Mouse (Mus musculus) lung, embryonic 16.5 days (tissue): Measurements from ENCODE around the gene Gm10134. TPM values are rescaled to one million over a fixed set of nuclear protein-coding genes. Genes with fewer than 3 reads are reported as not detected.
A peak's percentile ranks its signal among the peaks of the same experiment; 100 is the strongest.

Experiments
- ATAC-seq: fragments of 200-750 bp; cut with Nextera tagmentation; 2 replicates; pipeline ENCODE4 v1.8.0; 2017; ENCODE audit warnings: low read depth, mild to moderate bottlenecking, moderate library complexity
- H3K27ac ChIP-seq: fragments of 300-500 bp; sonication (generic); 2 replicates; pipeline ENCODE4 v1.5.1; 2014; ENCODE audit warnings: mild to moderate bottlenecking, control low read depth, low read length
- H3K27me3 ChIP-seq: fragments of 300-500 bp; sonication (generic); 2 replicates; pipeline ENCODE4 v1.6.1; 2014; ENCODE audit warnings: low read depth, low read length, mixed read lengths; ENCODE audit not compliant: control insufficient read depth, insufficient read depth
- H3K36me3 ChIP-seq: fragments of 300-500 bp; sonication (generic); 2 replicates; pipeline ENCODE4 v1.6.1; 2014; ENCODE audit warnings: low read length; ENCODE audit not compliant: control insufficient read depth, insufficient read depth
- H3K4me1 ChIP-seq: fragments of 300-500 bp; sonication (generic); replicated peaks from 2 replicates; pipeline ENCODE4 v1.6.1; 2014; ENCODE audit warnings: low read length, mixed read lengths; ENCODE audit not compliant: control insufficient read depth, insufficient read depth
- H3K4me2 ChIP-seq: fragments of 300-500 bp; sonication (generic); 2 replicates; pipeline ENCODE4 v1.6.1; 2014; ENCODE audit warnings: low read depth, low read length, control low read depth
- H3K4me3 ChIP-seq: fragments of 300-500 bp; sonication (generic); 2 replicates; pipeline ENCODE4 v1.5.1; 2014; ENCODE audit warnings: mild to moderate bottlenecking, low read length, control low read depth
- H3K9ac ChIP-seq: fragments of 300-500 bp; sonication (generic); 2 replicates; pipeline ENCODE4 v1.6.1; 2014; ENCODE audit warnings: low read length, control low read depth
- H3K9me3 ChIP-seq: fragments of 300-500 bp; sonication (generic); 2 replicates; pipeline ENCODE4 v1.6.1; 2016; ENCODE audit warnings: low read length; ENCODE audit not compliant: control insufficient read depth
- WGBS: fragments of 180-500 bp; shearing (Covaris S2); extraction: QIAGEN DNeasy Blood & Tissue Kit; methylation state at CpG from one replicate; pipeline ENCODE4 v1.1.7; 2014; 5-methylcytosine and 5-hydroxymethylcytosine counted together
- polyA plus RNA-seq: library from polyadenylated mRNA; unstranded; fragments of >200 nt; fragmentation: Nextera tagmentation; extraction: Ambion mirVana; gene quantifications from 2 replicates; pipeline ENCODE4 v1.2.1, GENCODE M21; 2015

Gm10134 gene
- polyA plus RNA-seq, 1 experiment from 2014 or later: 3.4 TPM

DNA sequence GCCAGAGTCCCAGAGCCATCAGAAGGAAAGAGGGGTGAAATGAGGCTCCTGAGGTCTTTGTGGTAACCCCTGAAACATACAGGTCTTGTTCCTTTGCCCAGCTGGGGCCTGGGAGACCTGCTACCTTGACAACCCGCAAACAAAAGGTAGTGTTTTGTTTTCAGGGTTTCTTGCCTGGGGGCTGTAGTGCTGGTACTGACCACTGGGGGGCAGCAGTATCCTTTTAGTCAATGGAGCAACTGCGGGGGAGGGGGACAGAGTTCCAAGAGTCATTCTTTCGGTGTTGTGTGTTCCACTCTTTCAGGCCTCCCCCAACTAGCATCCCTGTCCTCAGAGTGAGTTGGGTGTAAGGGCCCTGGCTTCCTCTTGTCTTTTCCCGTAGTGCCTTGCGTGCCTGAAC is 8.6 kb downstream of the Gm10134 start:
- 19% methylated on average over 5 of the region's 5 CpGs for WGBS
- Histone ChIP-seq H3K4me3 (peak overlapping the region; percentile 74), H3K27ac (no peak overlapping the region), H3K4me2 (peak overlapping the region; percentile 98), H3K27me3 (no peaks in the 10 kb centered on the region), H3K4me1 (peaks cover 11% of the 10 kb centered on the region), H3K9ac (peak overlapping the region; percentile 86), H3K36me3 (no peaks in the 10 kb centered on the region), H3K9me3 (no peaks in the 10 kb centered on the region)
- peak; percentile 21; the same call in 1 of the 2 replicates for ATAC-seq

DNA sequence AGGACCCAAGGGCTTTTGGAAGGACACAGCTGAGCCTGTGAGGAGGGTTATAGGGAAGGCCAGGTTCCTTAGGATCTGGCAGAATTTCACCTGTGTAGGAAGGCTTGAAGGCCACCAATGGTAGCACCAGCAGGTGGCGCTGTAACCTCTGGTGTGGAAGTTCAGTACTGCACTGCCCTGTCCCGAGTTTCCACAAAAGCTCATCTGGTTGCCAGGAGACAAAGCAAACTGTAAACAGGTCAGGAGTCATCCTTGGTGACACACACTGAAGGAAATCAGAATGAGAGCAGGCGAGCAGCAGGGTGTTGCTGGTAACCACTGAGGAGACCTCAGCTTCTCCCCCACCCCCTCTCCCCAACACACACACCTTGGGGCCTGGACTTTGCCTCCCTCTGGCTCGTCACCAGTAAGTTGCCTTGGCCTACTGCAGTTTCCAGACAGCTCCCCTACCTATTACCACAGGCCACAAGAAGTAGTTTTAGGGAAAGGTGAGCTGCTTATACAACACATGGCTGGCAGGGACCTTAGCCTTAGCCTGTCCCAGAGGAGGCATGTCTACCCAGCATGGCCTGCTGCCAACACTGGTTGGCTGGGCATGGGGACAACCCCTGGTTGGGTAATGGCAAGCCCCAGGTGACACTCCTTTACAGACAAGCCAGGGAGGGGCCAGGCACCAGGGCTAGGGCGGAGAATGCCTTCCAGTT is 11.5 kb downstream of the Gm10134 start:
- no peak overlapping the region for H3K4me2 ChIP-seq
- H3K36me3 ChIP-seq: no peaks in the 10 kb centered on the region
- peaks cover 11% of the 10 kb centered on the region for H3K4me1 ChIP-seq
- 48% methylated on average over 5 of the region's 5 CpGs for WGBS
- H3K4me3 ChIP-seq: no peak overlapping the region
- no peak overlapping the region for H3K9ac ChIP-seq
- H3K9me3 ChIP-seq: no peaks in the 10 kb centered on the region
- H3K27me3 ChIP-seq: no peaks in the 10 kb centered on the region
- ATAC-seq: peak; percentile 29; the same call in 1 of the 2 replicates
- H3K27ac ChIP-seq: no peak overlapping the region

DNA sequence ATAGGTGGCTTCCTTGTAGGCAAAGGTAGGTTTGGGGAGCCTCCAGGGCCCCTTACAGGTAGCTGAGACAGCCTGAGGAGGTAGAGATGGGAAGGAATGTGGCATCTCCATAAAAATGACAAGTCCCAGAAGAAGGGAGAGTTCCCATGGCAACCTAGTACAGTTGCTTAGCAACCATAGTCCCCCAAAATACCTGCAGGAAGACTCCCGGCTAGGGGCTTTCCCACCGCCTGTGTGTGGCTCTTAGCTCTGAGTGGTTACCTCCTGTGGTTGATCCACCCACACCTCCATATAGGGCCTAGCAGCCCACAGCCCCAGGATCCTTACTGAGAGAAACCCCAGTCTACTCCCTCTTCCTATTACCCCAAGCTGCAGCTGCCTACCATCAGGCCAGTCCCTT is 12.3 kb downstream of the Gm10134 start:
- WGBS: 32% methylated on average over 2 of the region's 2 CpGs
- H3K9ac ChIP-seq: no peak overlapping the region
- H3K27me3 ChIP-seq: no peaks in the 10 kb centered on the region
- no peaks in the 10 kb centered on the region for H3K9me3 ChIP-seq
- peaks cover 11% of the 10 kb centered on the region for H3K4me1 ChIP-seq
- no peak overlapping the region for H3K4me3 ChIP-seq
- ATAC-seq: no peak
- no peak overlapping the region for H3K27ac ChIP-seq
- no peak overlapping the region for H3K4me2 ChIP-seq
- H3K36me3 ChIP-seq: no peaks in the 10 kb centered on the region

DNA sequence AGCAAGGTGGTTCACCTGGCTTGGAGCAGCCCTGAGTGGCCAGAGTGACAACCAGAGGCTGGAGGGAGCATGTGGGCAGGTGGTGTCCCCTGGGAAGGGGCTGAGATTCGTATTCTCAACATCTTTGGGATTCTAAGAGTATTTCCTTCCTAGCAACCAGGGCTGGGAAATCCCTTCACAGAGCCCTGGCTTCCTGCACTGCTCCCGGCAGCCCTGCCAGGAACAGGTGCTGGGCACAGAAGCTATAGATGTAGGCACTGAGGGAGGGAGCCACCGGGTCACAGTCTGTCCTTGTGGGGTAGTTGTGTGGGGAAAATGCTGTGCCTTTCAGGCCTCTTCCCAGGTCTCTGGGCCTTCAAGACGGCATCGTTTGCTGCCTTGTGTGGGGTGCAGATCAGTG is 14.7 kb downstream of the Gm10134 start:
- no peak overlapping the region for H3K4me3 ChIP-seq
- no peak for ATAC-seq
- no peaks in the 10 kb centered on the region for H3K36me3 ChIP-seq
- 79% methylated on average over 5 of the region's 5 CpGs for WGBS
- H3K4me2 ChIP-seq: no peak overlapping the region
- H3K4me1 ChIP-seq: peaks cover 17% of the 10 kb centered on the region
- no peaks in the 10 kb centered on the region for H3K27me3 ChIP-seq
- no peaks in the 10 kb centered on the region for H3K9me3 ChIP-seq
- no peak overlapping the region for H3K9ac ChIP-seq
- H3K27ac ChIP-seq: no peak overlapping the region

DNA sequence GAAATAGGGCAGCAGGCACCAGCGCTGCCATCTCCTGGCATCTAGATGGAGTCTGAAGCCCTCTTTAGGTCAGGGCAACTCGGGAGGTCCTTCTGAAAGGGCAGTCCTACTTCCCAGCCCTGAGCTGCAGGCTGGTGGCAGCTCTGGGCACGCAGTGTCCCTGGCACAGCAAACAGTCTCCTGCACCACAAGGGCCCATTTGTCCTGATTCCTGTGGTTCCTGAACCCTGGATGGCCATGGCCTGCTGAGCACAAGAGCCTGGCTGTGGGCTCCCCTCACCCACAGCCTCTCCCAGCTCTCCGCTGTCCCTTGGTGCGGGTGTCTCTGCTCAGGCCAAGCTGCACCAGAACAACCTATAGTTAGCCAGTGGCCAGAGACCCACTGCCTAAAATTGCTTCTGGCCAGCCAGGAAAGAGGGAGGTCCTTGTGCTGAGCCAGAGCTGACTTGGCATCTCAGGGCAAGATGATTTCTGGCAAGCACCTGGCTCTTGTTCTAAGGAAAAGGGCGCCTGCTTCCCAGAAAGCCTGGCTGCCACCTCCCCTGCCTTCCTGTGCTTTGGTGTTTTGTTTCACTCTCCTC is 15.8 kb downstream of the Gm10134 start:
- no peak overlapping the region for H3K9ac ChIP-seq
- peaks cover 27% of the 10 kb centered on the region for H3K4me1 ChIP-seq

DNA sequence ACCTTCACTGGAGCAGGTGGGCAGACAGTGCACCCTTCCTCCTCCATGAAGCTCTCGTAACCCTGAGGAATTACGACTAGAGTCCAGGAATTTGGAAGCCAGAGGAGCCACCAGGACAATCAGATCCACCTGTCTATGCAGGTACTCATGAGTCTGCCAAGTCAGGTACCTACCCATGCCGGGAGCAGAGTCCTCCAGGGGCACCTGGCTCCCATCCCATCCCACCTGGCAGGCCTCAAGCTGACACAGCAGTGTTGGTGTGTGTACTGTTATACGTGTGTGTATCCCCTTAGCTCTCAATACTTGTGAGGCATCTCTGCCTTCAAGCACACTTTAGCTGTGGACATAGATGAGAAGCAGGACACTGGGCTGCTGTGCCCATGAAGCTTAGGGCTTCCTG is 16.3 kb downstream of the Gm10134 start:
- no peak for ATAC-seq
- no peak overlapping the region for H3K9ac ChIP-seq
- H3K9me3 ChIP-seq: no peaks in the 10 kb centered on the region
- H3K27me3 ChIP-seq: no peaks in the 10 kb centered on the region
- H3K4me2 ChIP-seq: no peak overlapping the region
- no peak overlapping the region for H3K27ac ChIP-seq
- peaks cover 28% of the 10 kb centered on the region for H3K4me1 ChIP-seq
- no peaks in the 10 kb centered on the region for H3K36me3 ChIP-seq
- WGBS: 75% methylated on average over 4 of the region's 4 CpGs
- no peak overlapping the region for H3K4me3 ChIP-seq

More for the DNA sequence above, 15.8 kb downstream of the Gm10134 start:
- Histone ChIP-seq H3K27ac (no peak overlapping the region), H3K4me3 (no peak overlapping the region), H3K9me3 (no peaks in the 10 kb centered on the region), H3K4me2 (no peak overlapping the region), H3K27me3 (no peaks in the 10 kb centered on the region), H3K36me3 (no peaks in the 10 kb centered on the region)
- WGBS: 89% methylated on average over 6 of the region's 6 CpGs
- no peak for ATAC-seq

DNA sequence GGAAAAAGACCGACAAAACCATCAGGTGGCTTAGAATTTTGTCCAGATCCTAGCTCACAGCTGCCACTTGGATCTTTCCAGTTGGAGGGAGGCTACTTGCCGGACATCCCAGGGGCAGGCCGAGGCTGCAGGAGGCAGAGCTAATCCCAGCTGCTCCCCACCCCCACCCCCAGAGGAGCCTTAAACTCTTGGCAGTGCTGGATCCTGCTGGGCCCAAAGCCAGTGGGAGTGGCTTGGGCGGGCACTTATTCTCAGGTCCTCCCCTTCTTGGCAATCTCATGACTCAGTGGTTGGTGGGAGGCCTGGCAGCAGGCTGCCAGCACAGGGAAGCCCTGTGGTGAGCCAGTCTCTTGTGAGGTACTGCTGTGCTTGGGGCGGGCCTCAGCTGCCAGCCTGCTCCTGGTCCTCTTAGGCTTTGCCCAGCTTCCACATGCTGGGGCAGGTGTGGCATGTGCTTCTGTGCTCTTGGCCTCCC is 17.8 kb downstream of the Gm10134 start:
- H3K9me3 ChIP-seq: no peaks in the 10 kb centered on the region
- no peaks in the 10 kb centered on the region for H3K36me3 ChIP-seq
- no peaks in the 10 kb centered on the region for H3K27me3 ChIP-seq
- no peak overlapping the region for H3K4me2 ChIP-seq
- H3K27ac ChIP-seq: peak overlapping the region; percentile 58
- H3K4me1 ChIP-seq: peaks cover 28% of the 10 kb centered on the region
- H3K9ac ChIP-seq: no peak overlapping the region
- no peak overlapping the region for H3K4me3 ChIP-seq
- ATAC-seq: peak; percentile 86
- 10% methylated on average over 5 of the region's 5 CpGs for WGBS

DNA sequence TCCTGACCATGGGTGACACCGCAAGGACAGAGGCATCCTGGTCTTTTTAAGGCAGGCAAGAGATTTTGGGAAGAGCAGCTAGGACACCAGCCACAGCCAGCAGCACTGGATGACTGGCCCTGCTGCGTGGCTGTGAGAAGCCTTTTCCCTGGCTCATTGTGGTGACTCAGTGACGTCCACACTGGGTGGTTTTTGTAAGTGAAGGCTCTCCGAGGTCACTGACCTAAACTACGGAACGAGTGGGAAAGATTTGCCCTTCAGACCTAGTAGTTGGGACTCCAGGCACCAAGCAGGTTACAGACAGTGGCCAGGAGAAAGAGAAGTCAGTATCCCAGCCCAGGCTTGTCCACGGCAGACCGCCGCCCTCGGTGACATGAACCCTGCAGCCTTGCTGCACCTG is 18.5 kb downstream of the Gm10134 start:
- no peak overlapping the region for H3K4me2 ChIP-seq
- ATAC-seq: no peak
- H3K27ac ChIP-seq: no peak overlapping the region; the same call in 1 of the 2 replicates
- peaks cover 28% of the 10 kb centered on the region for H3K4me1 ChIP-seq
- no peaks in the 10 kb centered on the region for H3K27me3 ChIP-seq
- H3K9ac ChIP-seq: no peak overlapping the region
- H3K9me3 ChIP-seq: no peaks in the 10 kb centered on the region
- H3K4me3 ChIP-seq: no peak overlapping the region
- no peaks in the 10 kb centered on the region for H3K36me3 ChIP-seq
- 81% methylated on average over 10 of the region's 10 CpGs for WGBS

DNA sequence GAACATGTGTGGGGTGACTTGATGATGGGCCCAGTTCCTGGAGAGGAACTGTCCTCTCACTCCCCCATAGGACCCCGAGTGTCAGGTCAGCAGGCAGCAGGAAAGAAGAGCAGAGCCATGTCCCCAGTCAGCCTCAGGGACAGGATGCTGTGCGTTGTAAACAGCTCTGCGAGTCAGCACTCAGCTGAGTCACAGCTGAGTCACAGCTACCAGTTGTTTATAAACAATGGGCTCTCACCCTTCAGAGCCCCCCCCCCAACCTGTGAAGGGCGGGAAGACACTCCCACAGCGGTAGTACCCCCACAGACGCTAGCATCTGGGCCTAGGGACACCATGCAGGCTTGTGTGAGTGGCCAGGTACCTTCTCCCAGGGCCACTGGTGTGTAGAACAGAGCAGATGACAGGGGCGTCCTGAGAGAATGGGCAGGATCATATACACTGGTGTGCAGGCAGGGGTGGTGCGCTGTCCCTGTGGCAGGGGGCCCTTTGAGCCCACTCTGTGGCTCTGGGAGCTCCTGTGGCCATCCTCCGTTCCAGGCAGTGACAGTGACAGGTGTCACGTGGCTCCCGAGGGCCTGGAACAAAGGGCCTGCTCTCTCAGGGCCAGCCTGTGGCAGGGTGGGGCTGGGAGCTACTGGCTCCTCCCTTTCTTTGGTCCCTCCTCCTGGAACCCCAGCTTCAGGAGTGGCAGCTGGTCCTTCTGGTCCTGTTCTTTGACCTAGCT is 19.5 kb downstream of the Gm10134 start:
- ATAC-seq: peak; percentile 75
- no peaks in the 10 kb centered on the region for H3K36me3 ChIP-seq
- 0 out of 2 replicates have a peak overlapping the region, but pooled peaks have one; percentile 17 for H3K9ac ChIP-seq
- 15% methylated on average over 11 of the region's 11 CpGs for WGBS
- no peaks in the 10 kb centered on the region for H3K9me3 ChIP-seq
- peak overlapping the region; percentile 80 for H3K27ac ChIP-seq
- peaks cover 28% of the 10 kb centered on the region for H3K4me1 ChIP-seq
- no peak overlapping the region for H3K4me2 ChIP-seq
- no peak overlapping the region for H3K4me3 ChIP-seq
- no peaks in the 10 kb centered on the region for H3K27me3 ChIP-seq
